Mouse (Mus musculus) forebrain, embryonic 12.5 days (tissue): Measurements from ENCODE around the gene Kif1b. TPM values are rescaled to one million over a fixed set of nuclear protein-coding genes. Genes with fewer than 3 reads are reported as not detected.
"Not testable (repeated sequence)": the region's sequence is repeated elsewhere in the genome, so short reads cannot be mapped to it uniquely, and the experiment has no call there.

ENCODE experiments used
- ATAC-seq: fragments of 200-750 bp; cut with Nextera tagmentation; 2 replicates; pipeline ENCODE4 v1.8.0; 2017; ENCODE audit warnings: moderate TSS enrichment; ENCODE audit not compliant: low FRiP score
- H3K27ac ChIP-seq: fragments of 300-500 bp; sonication (generic); 2 replicates; pipeline ENCODE4 v1.5.1; 2016; ENCODE audit warnings: mild to moderate bottlenecking
- H3K27me3 ChIP-seq: fragments of 300-500 bp; sonication (generic); 2 replicates; pipeline ENCODE4 v1.6.1; 2016; ENCODE audit warnings: mild to moderate bottlenecking
- H3K36me3 ChIP-seq: fragments of 300-500 bp; sonication (generic); replicated peaks from 2 replicates; pipeline ENCODE4 v1.6.1; 2016; ENCODE audit warnings: mild to moderate bottlenecking
- H3K4me1 ChIP-seq: fragments of 300-500 bp; sonication (generic); 2 replicates; pipeline ENCODE4 v1.6.1; 2016
- H3K4me2 ChIP-seq: fragments of 300-500 bp; sonication (generic); 2 replicates; pipeline ENCODE4 v1.6.1; 2016; ENCODE audit warnings: mild to moderate bottlenecking, moderate library complexity
- H3K4me3 ChIP-seq: fragments of 300-500 bp; sonication (generic); replicated peaks from 2 replicates; pipeline ENCODE4 v1.5.1; 2016; ENCODE audit warnings: mild to moderate bottlenecking
- H3K9ac ChIP-seq: fragments of 300-500 bp; sonication (generic); 2 replicates; pipeline ENCODE4 v1.6.1; 2016; ENCODE audit warnings: mild to moderate bottlenecking
- H3K9me3 ChIP-seq: fragments of 300-500 bp; sonication (generic); 2 replicates; pipeline ENCODE4 v1.6.1; 2016
- WGBS: fragments of 180-500 bp; shearing (Covaris S2); methylation state at CpG from one replicate; pipeline ENCODE4 v1.1.7; 2016; 5-methylcytosine and 5-hydroxymethylcytosine counted together
- polyA plus RNA-seq: library from polyadenylated mRNA; unstranded; fragments of >200 nt; fragmentation: Nextera tagmentation; extraction: Ambion mirVana; gene quantifications from 2 replicates; pipeline ENCODE4 v1.2.1, GENCODE M21; 2016

The Kif1b gene
- polyA plus RNA-seq, 1 experiment from 2014 or later = 123 TPM

GRCm38 (mm10) chr4:149172666-149173065, 134.8 kb downstream of the Kif1b start:
- H3K4me3 ChIP-seq = no peak overlapping the region
- WGBS = 76% methylated on average over 2 of the region's 2 CpGs
- no peak for ATAC-seq
- 0 out of 2 replicates have a peak, but pooled peaks cover 6% of the 10 kb centered on the region for H3K4me1 ChIP-seq
- no peaks in the 10 kb centered on the region for H3K27me3 ChIP-seq
- H3K9me3 ChIP-seq = no peaks in the 10 kb centered on the region
- peaks cover 17% of the 10 kb centered on the region for H3K36me3 ChIP-seq
- no peak overlapping the region; the same call in 1 of the 2 replicates for H3K27ac ChIP-seq
- no peak overlapping the region for H3K9ac ChIP-seq
- H3K4me2 ChIP-seq = no peak overlapping the region

GRCm38 (mm10) chr4:149172083-149172482, 135.4 kb downstream of the Kif1b start:
- H3K36me3 ChIP-seq = peaks cover 17% of the 10 kb centered on the region
- H3K9me3 ChIP-seq = no peaks in the 10 kb centered on the region
- no peaks in the 10 kb centered on the region for H3K27me3 ChIP-seq
- no peak overlapping the region for H3K9ac ChIP-seq
- H3K4me3 ChIP-seq = no peak overlapping the region
- no peak for ATAC-seq
- peaks cover 6% of the 10 kb centered on the region; the same call in 1 of the 2 replicates for H3K4me1 ChIP-seq
- H3K4me2 ChIP-seq = no peak overlapping the region
- H3K27ac ChIP-seq = no peak overlapping the region
- WGBS = 95% methylated on average over 5 of the region's 5 CpGs

GRCm38 (mm10) chr4:149171581-149171981, 135.9 kb downstream of the Kif1b start:
- peaks cover 6% of the 10 kb centered on the region; the same call in 1 of the 2 replicates for H3K4me1 ChIP-seq
- H3K27me3 ChIP-seq = no peaks in the 10 kb centered on the region
- no peak overlapping the region for H3K4me3 ChIP-seq
- no peak overlapping the region for H3K9ac ChIP-seq
- 83% methylated on average over 5 of the region's 5 CpGs for WGBS
- H3K4me2 ChIP-seq = no peak overlapping the region
- H3K36me3 ChIP-seq = peaks cover 14% of the 10 kb centered on the region
- H3K9me3 ChIP-seq = no peaks in the 10 kb centered on the region
- ATAC-seq = no peak
- H3K27ac ChIP-seq = no peak overlapping the region

GRCm38 (mm10) chr4:149170394-149170931, 137.0 kb downstream of the Kif1b start:
- 69% methylated on average over 7 of the region's 7 CpGs for WGBS
- H3K4me3 ChIP-seq = no peak overlapping the region
- H3K4me2 ChIP-seq = no peak overlapping the region
- no peak for ATAC-seq
- no peak overlapping the region for H3K27ac ChIP-seq
- H3K36me3 ChIP-seq = peaks cover 6% of the 10 kb centered on the region; the same call in 1 of the 2 replicates
- no peaks in the 10 kb centered on the region for H3K9me3 ChIP-seq
- H3K27me3 ChIP-seq = no peaks in the 10 kb centered on the region
- peaks cover 13% of the 10 kb centered on the region for H3K4me1 ChIP-seq
- no peak overlapping the region for H3K9ac ChIP-seq

GRCm38 (mm10) chr4:149169926-149170325, 137.6 kb downstream of the Kif1b start:
- not testable (repeated sequence) for H3K36me3 ChIP-seq, H3K27ac ChIP-seq
- WGBS = 72% methylated on average over 7 of the region's 8 CpGs

GRCm38 (mm10) chr4:149168016-149168415, 139.5 kb downstream of the Kif1b start:
- no peaks in the 10 kb centered on the region for H3K9me3 ChIP-seq
- 75% methylated on average over 2 of the region's 2 CpGs for WGBS
- peaks cover 19% of the 10 kb centered on the region; the same call in 1 of the 2 replicates for H3K36me3 ChIP-seq
- H3K4me2 ChIP-seq = no peak overlapping the region
- H3K27ac ChIP-seq = no peak overlapping the region
- H3K4me3 ChIP-seq = no peak overlapping the region
- ATAC-seq = no peak
- H3K27me3 ChIP-seq = no peaks in the 10 kb centered on the region
- peaks cover 16% of the 10 kb centered on the region for H3K4me1 ChIP-seq
- H3K9ac ChIP-seq = no peak overlapping the region

More at GRCm38 (mm10) chr4:149169926-149170325, 137.6 kb downstream of the Kif1b start:
- H3K27me3 ChIP-seq, H3K9me3 ChIP-seq, H3K4me2 ChIP-seq, H3K4me3 ChIP-seq, H3K9ac ChIP-seq, ATAC-seq: not testable (repeated sequence)
- peaks cover 18% of the 10 kb centered on the region for H3K4me1 ChIP-seq

- Histone ChIP-seq H3K4me1 (peaks cover 16% of the 10 kb centered on the region), H3K4me2 (peak overlapping the region; percentile 89), H3K9me3 (no peaks in the 10 kb centered on the region), H3K27me3 (no peaks in the 10 kb centered on the region), H3K4me3 (peak overlapping the region; percentile 89), H3K36me3 (peaks cover 24% of the 10 kb centered on the region), H3K27ac (peak overlapping the region; percentile 65; the same call in 1 of the 2 replicates), H3K9ac (peak overlapping the region; percentile 58)
- peak; percentile 66; the same call in 1 of the 2 replicates for ATAC-seq
- WGBS = 1% methylated on average over 27 of the region's 27 CpGs
These were observed 140.4 kb downstream of the Kif1b start for GRCm38 (mm10) chr4:149166957-149167611.

GRCm38 (mm10) chr4:149166215-149166946, 141.1 kb downstream of the Kif1b start, which contains the start of gene Pgd:
Gene Pgd (minus strand): TSS chr4:149166771.
- peak within 1 kb of the TSS; percentile 89 for H3K4me2 ChIP-seq
- peaks cover 30% of the 10 kb centered on the region for H3K36me3 ChIP-seq
- H3K9me3 ChIP-seq = no peaks in the 10 kb centered on the region
- H3K27ac ChIP-seq = peak within 1 kb of the TSS; percentile 80
- peak; percentile 100 for ATAC-seq
- peaks cover 16% of the 10 kb centered on the region for H3K4me1 ChIP-seq
- under 1% methylated on average over 59 of the region's 59 CpGs for WGBS
- peak within 1 kb of the TSS; percentile 95 for H3K9ac ChIP-seq
- H3K27me3 ChIP-seq = no peaks in the 10 kb centered on the region
- H3K4me3 ChIP-seq = peak within 1 kb of the TSS; percentile 89

GRCm38 (mm10) chr4:149164150-149164549, 143.3 kb downstream of the Kif1b start:
- H3K4me1 ChIP-seq = peaks cover 16% of the 10 kb centered on the region
- no peak overlapping the region for H3K9ac ChIP-seq
- H3K27ac ChIP-seq = no peak overlapping the region
- peaks cover 52% of the 10 kb centered on the region for H3K36me3 ChIP-seq
- H3K27me3 ChIP-seq = no peaks in the 10 kb centered on the region
- H3K9me3 ChIP-seq = no peaks in the 10 kb centered on the region
- 67% methylated on average over 5 of the region's 5 CpGs for WGBS
- ATAC-seq = no peak
- H3K4me3 ChIP-seq = no peak overlapping the region
- H3K4me2 ChIP-seq = no peak overlapping the region

GRCm38 (mm10) chr4:149163196-149163595, 144.3 kb downstream of the Kif1b start:
- Histone ChIP-seq H3K9me3 (no peaks in the 10 kb centered on the region), H3K4me3 (no peak overlapping the region), H3K27me3 (no peaks in the 10 kb centered on the region), H3K36me3 (peaks cover 61% of the 10 kb centered on the region), H3K9ac (no peak overlapping the region), H3K4me2 (no peak overlapping the region), H3K27ac (no peak overlapping the region), H3K4me1 (peaks cover 16% of the 10 kb centered on the region)
- 72% methylated on average over 1 of the region's 1 CpGs for WGBS
- no peak for ATAC-seq

GRCm38 (mm10) chr4:149161166-149161565, 146.3 kb downstream of the Kif1b start:
- Histone ChIP-seq H3K9ac (no peak overlapping the region), H3K4me1 (peaks cover 16% of the 10 kb centered on the region), H3K27me3 (no peaks in the 10 kb centered on the region), H3K4me3 (no peak overlapping the region), H3K36me3 (peaks cover 81% of the 10 kb centered on the region), H3K27ac (no peak overlapping the region), H3K9me3 (no peaks in the 10 kb centered on the region), H3K4me2 (no peak overlapping the region)
- WGBS = 98% methylated on average over 6 of the region's 6 CpGs
- no peak for ATAC-seq

GRCm38 (mm10) chr4:149159891-149160290, 147.6 kb downstream of the Kif1b start:
- Histone ChIP-seq H3K4me1 (0 out of 2 replicates have a peak, but pooled peaks cover 3% of the 10 kb centered on the region), H3K4me2 (no peak overlapping the region), H3K27me3 (no peaks in the 10 kb centered on the region), H3K36me3 (peaks cover 90% of the 10 kb centered on the region), H3K4me3 (no peak overlapping the region), H3K9me3 (peaks cover 3% of the 10 kb centered on the region; the same call in 1 of the 2 replicates), H3K27ac (no peak overlapping the region), H3K9ac (no peak overlapping the region)
- 94% methylated on average over 13 of the region's 13 CpGs for WGBS
- ATAC-seq = no peak
